Mouse (Mus musculus) hindbrain, embryonic 12.5 days (tissue): ENCODE measurements around the gene Ercc2. TPM values are rescaled to one million over a fixed set of nuclear protein-coding genes. Genes with fewer than 3 reads are reported as not detected.

Source experiments
- ATAC-seq: fragments of 200-750 bp; cut with Nextera tagmentation; 2 replicates; pipeline ENCODE4 v1.8.0; 2017; ENCODE audit warnings: moderate TSS enrichment; ENCODE audit not compliant: low FRiP score
- H3K27ac ChIP-seq: fragments of 300-500 bp; sonication (generic); 2 replicates; pipeline ENCODE4 v1.5.1; 2016; ENCODE audit warnings: mild to moderate bottlenecking
- H3K27me3 ChIP-seq: fragments of 300-500 bp; sonication (generic); 2 replicates; pipeline ENCODE4 v1.6.1; 2016; ENCODE audit warnings: mild to moderate bottlenecking
- H3K36me3 ChIP-seq: fragments of 300-500 bp; sonication (generic); 2 replicates; pipeline ENCODE4 v1.6.1; 2016; ENCODE audit warnings: mild to moderate bottlenecking
- H3K4me1 ChIP-seq: fragments of 300-500 bp; sonication (generic); 2 replicates; pipeline ENCODE4 v1.6.1; 2016
- H3K4me2 ChIP-seq: fragments of 300-500 bp; sonication (generic); replicated peaks from 2 replicates; pipeline ENCODE4 v1.6.1; 2016; ENCODE audit warnings: mild to moderate bottlenecking
- H3K4me3 ChIP-seq: fragments of 300-500 bp; sonication (generic); 2 replicates; pipeline ENCODE4 v1.5.1; 2016; ENCODE audit warnings: mild to moderate bottlenecking
- H3K9ac ChIP-seq: fragments of 300-500 bp; sonication (generic); 2 replicates; pipeline ENCODE4 v1.6.1; 2016; ENCODE audit warnings: mild to moderate bottlenecking, moderate library complexity
- H3K9me3 ChIP-seq: fragments of 300-500 bp; sonication (generic); replicated peaks from 2 replicates; pipeline ENCODE4 v1.6.1; 2016; ENCODE audit warnings: mild to moderate bottlenecking
- WGBS: fragments of 180-500 bp; shearing (Covaris S2); methylation state at CpG from one replicate; pipeline ENCODE4 v1.1.7; 2016; 5-methylcytosine and 5-hydroxymethylcytosine counted together
- microRNA counts: library from miRNA; unstranded; fragments of <30 nt; microRNA quantifications from one replicate; lab custom pipeline; 2017
- microRNA-seq: library from miRNA; unstranded; fragments of <30 nt; microRNA quantifications from one replicate; pipeline ENCODE4, GENCODE M21; 2017
- polyA plus RNA-seq: library from polyadenylated mRNA; unstranded; fragments of >200 nt; fragmentation: Nextera tagmentation; extraction: Ambion mirVana; gene quantifications from 2 replicates; pipeline ENCODE4 v1.2.1, GENCODE M21; 2016

The Ercc2 gene
- polyA plus RNA-seq, 1 experiment from 2014 or later = 24.6 TPM

GRCm38 (mm10) chr7:19441448-19442091 is 59.8 kb downstream of the Ercc2 start:
- no peaks in the 10 kb centered on the region for H3K9me3 ChIP-seq
- H3K27ac ChIP-seq = no peak overlapping the region
- no peaks in the 10 kb centered on the region for H3K4me1 ChIP-seq
- peaks cover 68% of the 10 kb centered on the region for H3K36me3 ChIP-seq
- H3K4me3 ChIP-seq = no peak overlapping the region
- no peak overlapping the region for H3K4me2 ChIP-seq
- no peaks in the 10 kb centered on the region for H3K27me3 ChIP-seq
- WGBS = 94% methylated on average over 9 of the region's 9 CpGs
- ATAC-seq = no peak
- no peak overlapping the region for H3K9ac ChIP-seq

GRCm38 (mm10) chr7:19443344-19443743 is 61.5 kb downstream of the Ercc2 start:
- 38% methylated on average over 3 of the region's 3 CpGs for WGBS
- no peaks in the 10 kb centered on the region for H3K4me1 ChIP-seq
- peak; percentile 29; the same call in 1 of the 2 replicates for ATAC-seq

GRCm38 (mm10) chr7:19444801-19445200 is 63.0 kb downstream of the Ercc2 start:
- 83% methylated on average over 12 of the region's 12 CpGs for WGBS
- H3K9me3 ChIP-seq = no peaks in the 10 kb centered on the region
- peaks cover 80% of the 10 kb centered on the region for H3K36me3 ChIP-seq

More at GRCm38 (mm10) chr7:19443344-19443743, 61.5 kb downstream of the Ercc2 start:
- Histone ChIP-seq H3K4me3 (no peak overlapping the region), H3K27me3 (no peaks in the 10 kb centered on the region), H3K9me3 (no peaks in the 10 kb centered on the region), H3K36me3 (peaks cover 73% of the 10 kb centered on the region), H3K9ac (no peak overlapping the region), H3K27ac (no peak overlapping the region), H3K4me2 (no peak overlapping the region)

More at GRCm38 (mm10) chr7:19444801-19445200, 63.0 kb downstream of the Ercc2 start:
- Histone ChIP-seq H3K4me1 (no peaks in the 10 kb centered on the region), H3K27me3 (no peaks in the 10 kb centered on the region), H3K4me3 (no peak overlapping the region), H3K4me2 (no peak overlapping the region), H3K9ac (no peak overlapping the region), H3K27ac (no peak overlapping the region)
- ATAC-seq = no peak

MicroRNA genes within 50 kb of the gene (microRNA counts, 519-probe panel; counts per million panel counts)
- 470 counts per million, percentile 58 among the panel's probes with 10 or more counts for microRNA mmu-miR-343 (lab: Ali Mortazavi, UCI)

Small RNA genes lying within 50 kb of the gene (microRNA-seq; reads per million reads assigned to microRNA genes)
- not detected for gene Mir343

Other genes with a start within 250 kb of the Ercc2 start
- gene Qpctl, start 232.7 kb upstream of the Ercc2 start, polyA plus RNA-seq = 21.2 and 22.8 TPM in 2 replicates
- 118 and 122 TPM in 2 replicates for gene Snrpd2, start 232.3 kb upstream of the Ercc2 start, polyA plus RNA-seq
- 1.4 and 2.0 TPM in 2 replicates for gene Gipr, start 215.9 kb upstream of the Ercc2 start, polyA plus RNA-seq
- gene Eml2, start 205.6 kb upstream of the Ercc2 start, polyA plus RNA-seq = 6.1 and 7.2 TPM in 2 replicates
- gene Gpr4, start 169.5 kb upstream of the Ercc2 start, polyA plus RNA-seq = 2.2 and 2.4 TPM in 2 replicates
- 41.1 and 41.7 TPM in 2 replicates for gene Opa3, start 153.7 kb upstream of the Ercc2 start, polyA plus RNA-seq
- gene Vasp, start 110.2 kb upstream of the Ercc2 start, polyA plus RNA-seq = 52.7 and 60.3 TPM in 2 replicates
- 0.17 TPM in 1 of 2 replicates, not detected in the other for gene Ppm1n, start 101.9 kb upstream of the Ercc2 start, polyA plus RNA-seq
- 67.8 and 68.0 TPM in 2 replicates for gene Rtn2, start 99.4 kb upstream of the Ercc2 start, polyA plus RNA-seq
- 0.10 TPM in 1 of 2 replicates, not detected in the other for gene Fosb, start 72.0 kb upstream of the Ercc2 start, polyA plus RNA-seq
- gene Ercc1, start 37.2 kb upstream of the Ercc2 start, polyA plus RNA-seq = 95.6 and 96.8 TPM in 2 replicates
- gene Cd3eap, start 22.5 kb upstream of the Ercc2 start, polyA plus RNA-seq = 17.3 and 20.4 TPM in 2 replicates
- gene Ppp1r13l, start 22.3 kb upstream of the Ercc2 start, polyA plus RNA-seq = 4.7 and 5.5 TPM in 2 replicates
- 3.2 and 4.1 TPM in 2 replicates for gene Klc3, start 22.1 kb downstream of the Ercc2 start, polyA plus RNA-seq
- 0.23 and 0.34 TPM in 2 replicates for gene Ckm, start 22.8 kb downstream of the Ercc2 start, polyA plus RNA-seq
- gene Mark4, start 76.8 kb downstream of the Ercc2 start, polyA plus RNA-seq = 20.0 and 21.6 TPM in 2 replicates
- 1.0 and 1.5 TPM in 2 replicates for gene Exoc3l2, start 81.3 kb downstream of the Ercc2 start, polyA plus RNA-seq
- gene Bloc1s3, start 126.4 kb downstream of the Ercc2 start, polyA plus RNA-seq = 4.6 and 4.8 TPM in 2 replicates
- gene Trappc6a, start 126.4 kb downstream of the Ercc2 start, polyA plus RNA-seq = 41.7 and 48.1 TPM in 2 replicates
- 0.23 TPM in 1 of 2 replicates, not detected in the other for gene Nkpd1, start 135.8 kb downstream of the Ercc2 start, polyA plus RNA-seq
- 41.7 and 43.8 TPM in 2 replicates for gene Ppp1r37, start 181.1 kb downstream of the Ercc2 start, polyA plus RNA-seq
- 0.30 TPM in 1 of 2 replicates, not detected in the other for gene Zfp296, start 195.3 kb downstream of the Ercc2 start, polyA plus RNA-seq
- 121 and 145 TPM in 2 replicates for gene Gemin7, start 195.6 kb downstream of the Ercc2 start, polyA plus RNA-seq
- 70.1 and 73.6 TPM in 2 replicates for gene Clasrp, start 222.5 kb downstream of the Ercc2 start, polyA plus RNA-seq
- 5.9 and 6.5 TPM in 2 replicates for gene Relb, start 247.4 kb downstream of the Ercc2 start, polyA plus RNA-seq